Mouse (Mus musculus) megakaryocyte-erythroid progenitor cell, adult 5-6 weeks (primary cell): Measurements from ENCODE around the gene Plpp3. TPM values are rescaled to one million over a fixed set of nuclear protein-coding genes. Genes with fewer than 3 reads are reported as not detected.
"Not testable (repeated sequence)": the region's sequence is repeated elsewhere in the genome, so short reads cannot be mapped to it uniquely, and the experiment has no call there.

Experiments
- ATAC-seq: replicated peaks from 2 replicates; pipeline ENCODE4 v1.8.0; 2016; ENCODE audit warnings: mild to moderate bottlenecking, inconsistent platforms; ENCODE audit not compliant: severe bottlenecking, poor library complexity, low FRiP score, low TSS enrichment
- total RNA-seq, 2 experiments: library from RNA; stranded (forward) in 1 of 2; stranded (reverse) in 1 of 2; fragments of 200-1000, 215-1000 nt in 1 of 2; fragments of >200 nt in 1 of 2; fragmentation: Nextera tagmentation in 1 of 2; gene quantifications; 2 replicates each; pipeline ENCODE4 v1.2.3; 2014 to 2017

Plpp3 gene
- total RNA-seq, 2 experiments from 2014 or later: 0.94 TPM; not detected in 1

DNA sequence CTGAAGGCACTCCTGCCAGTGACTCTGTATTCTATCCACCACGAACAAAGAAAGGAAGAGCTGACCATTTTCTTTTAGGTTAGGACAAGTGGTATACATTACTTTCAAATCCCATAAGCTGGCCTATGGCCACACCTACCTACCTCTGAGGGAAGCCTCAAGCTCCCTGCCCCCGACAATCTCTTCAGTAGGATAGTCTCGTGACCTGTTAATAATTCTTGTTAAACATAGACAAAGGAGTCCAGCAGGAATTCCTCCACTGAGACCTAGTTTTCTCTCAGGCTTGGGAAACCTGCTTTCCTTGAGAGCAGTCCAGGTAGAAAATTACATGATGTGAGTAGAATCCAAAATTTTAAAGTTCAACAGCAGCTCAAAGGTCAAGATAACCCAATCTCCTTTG is 93.8 kb downstream of the Plpp3 start:
- ATAC-seq: no peak

DNA sequence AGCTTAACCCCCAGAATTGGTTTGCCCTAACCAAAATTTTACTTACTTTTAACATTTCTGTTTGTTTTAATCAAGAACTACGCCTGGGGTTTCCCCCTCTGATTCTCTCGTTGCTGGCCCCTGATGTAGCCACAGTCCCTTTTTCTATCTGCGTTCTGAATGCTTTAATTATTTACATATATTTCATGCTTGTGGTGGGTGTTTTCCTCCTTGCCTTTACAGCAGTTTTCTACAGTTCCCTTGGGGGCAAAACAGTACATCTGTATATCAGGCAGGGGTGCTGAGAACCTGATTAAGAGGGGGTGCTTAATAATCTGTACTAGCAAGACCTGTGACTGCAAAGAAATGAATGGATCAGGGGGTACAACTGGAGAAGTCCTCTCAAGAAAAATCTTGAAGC is 94.9 kb downstream of the Plpp3 start:
- no peak for ATAC-seq

DNA sequence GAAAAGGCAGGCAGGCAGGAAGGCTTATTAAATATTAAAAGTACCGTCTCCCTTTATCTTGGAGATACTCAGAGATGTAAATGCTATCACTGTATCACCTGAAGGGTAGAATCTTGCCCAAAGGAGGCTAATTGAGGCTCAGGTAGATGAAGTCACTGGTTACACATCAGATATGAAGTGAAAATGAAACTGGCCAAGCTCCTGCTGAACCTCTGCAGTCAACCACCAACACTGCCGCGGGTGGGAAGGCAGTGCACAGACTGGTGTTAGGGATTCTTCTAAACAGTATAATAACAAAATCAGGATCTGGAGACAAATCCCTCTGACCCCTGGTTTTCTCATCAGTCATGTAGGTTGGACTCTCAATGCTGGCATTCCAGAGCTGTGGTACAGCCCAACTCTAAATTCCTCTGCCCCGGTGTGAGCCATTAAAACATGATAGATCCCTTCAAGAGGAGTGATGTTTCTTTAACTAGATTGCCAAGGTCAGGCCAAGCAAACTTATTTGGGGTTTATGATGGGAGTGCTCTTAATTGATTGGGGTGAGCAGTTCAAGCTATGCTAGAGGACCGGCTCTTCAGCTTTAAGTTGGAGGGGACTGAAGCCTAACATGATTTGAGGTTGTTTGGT is 95.5 kb downstream of the Plpp3 start:
- ATAC-seq: no peak

DNA sequence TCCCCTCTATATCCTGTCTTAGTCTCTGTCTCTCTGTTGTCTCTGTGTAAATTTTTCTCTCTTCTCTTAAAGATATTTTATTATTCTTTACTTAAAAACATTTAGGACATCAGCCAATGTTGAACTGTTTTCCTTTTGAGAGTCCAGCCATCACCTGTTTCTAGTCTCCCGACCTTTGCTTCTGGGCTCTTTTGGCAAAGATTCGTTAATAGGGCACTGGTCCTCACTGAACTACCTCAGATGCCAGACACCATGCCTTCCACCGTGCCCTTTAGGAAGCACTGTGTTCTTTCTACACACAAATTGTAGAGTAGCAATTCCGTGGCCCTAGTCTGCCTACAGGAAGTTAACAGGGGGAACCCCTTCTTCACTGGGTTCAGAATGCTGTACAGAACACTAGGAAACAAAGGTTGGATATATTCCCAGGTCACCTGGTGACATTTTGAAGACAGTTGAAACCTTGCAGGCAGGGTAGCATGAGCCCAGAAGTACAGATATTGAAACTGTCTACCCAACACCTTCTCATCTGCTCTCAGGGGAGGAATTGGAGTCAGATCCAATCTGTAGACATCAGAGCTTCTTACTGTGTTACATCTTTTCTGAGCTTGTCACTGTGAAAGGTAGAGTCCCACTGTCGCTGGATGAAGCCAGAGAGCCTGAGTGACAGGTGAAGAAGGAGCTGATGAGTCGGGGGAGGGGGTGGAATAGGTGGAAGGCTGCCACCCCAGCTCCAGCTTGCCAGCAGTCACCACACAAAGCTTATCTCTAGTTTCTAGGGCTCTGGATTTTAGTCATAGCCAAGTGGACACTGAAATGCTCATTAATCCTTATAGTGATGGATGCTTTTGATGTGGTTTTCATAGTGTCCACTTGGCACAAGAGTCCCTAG is 96.5 kb downstream of the Plpp3 start:
- no peak for ATAC-seq

DNA sequence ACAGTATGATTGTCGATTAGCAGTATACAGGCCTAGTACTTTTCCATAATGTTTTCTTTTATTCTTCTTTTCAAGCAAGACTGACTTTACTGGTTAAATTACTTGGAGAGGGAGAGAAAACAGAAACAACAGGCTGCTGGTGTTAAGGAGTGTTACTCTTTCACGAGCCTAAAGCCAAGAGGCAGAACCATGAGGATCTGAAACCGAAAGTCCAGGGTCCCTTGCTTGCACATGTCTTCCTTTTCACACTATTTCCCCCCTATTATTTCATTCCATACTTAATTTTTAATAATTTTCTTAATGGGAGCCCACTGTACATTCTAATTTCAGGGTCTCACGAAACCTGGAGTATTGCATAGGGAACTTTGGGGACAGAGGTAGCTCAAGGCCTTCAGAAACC is 97.2 kb downstream of the Plpp3 start:
- no peak for ATAC-seq

DNA sequence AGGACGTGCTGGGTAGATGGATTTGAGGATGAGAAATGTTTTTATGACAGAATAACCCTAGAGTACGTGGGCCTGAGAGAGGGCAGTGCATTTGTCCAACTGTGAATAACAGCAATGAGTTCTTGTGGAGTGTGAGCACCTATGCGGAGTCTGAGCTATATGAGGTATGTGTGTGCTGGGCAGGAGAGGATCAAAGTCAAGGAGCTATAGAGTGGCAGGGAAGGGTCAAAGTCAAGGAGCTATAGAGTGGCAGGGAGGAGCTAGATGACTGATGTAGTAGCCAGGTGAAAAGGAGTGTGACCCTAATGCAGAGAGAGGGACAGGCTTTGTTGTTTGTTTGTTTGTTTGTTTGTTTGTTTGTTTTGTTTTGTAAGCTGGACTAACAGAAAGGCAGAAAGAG is 98.0 kb downstream of the Plpp3 start:
- no peak for ATAC-seq

DNA sequence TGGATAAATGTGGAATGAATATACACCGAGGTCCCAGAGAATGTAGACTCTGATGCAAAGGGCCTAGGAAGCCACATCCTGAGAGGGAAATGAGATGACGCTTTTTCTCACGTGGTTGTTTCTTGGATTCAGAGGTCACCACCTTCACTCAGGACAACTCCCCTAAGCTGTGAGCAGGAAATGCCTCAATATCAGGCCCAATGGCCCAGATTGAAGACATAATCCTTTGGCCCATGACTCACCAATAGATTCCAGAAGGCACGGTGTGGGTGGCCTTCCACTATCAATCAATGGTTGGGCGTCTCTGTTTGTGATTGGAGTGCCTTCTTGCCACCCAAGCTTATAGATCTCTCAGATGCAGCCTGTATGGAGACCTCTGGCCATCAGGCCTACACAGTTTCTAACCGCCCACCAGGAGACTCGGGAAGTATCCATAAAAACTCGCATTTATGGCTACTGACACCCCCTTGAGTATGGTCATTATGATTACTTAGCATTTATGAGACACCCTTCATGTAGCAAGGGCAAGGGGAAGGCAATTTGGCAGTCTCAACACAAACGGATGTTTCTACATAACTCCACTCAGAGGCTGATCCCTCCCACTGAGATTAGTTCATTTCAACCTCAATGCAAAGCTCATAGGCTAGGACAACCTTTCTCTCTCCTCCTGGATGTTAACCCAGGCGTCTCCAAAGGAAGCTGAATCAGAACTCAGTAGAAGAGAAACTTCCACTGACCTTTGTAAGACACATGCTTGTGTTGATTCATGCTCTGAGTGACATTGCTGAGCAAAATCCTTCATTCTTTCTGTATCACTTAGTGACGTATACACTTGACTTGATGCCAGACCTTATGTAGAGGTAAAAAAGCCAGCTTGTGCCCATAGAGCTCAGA is 100.8 kb downstream of the Plpp3 start:
- no peak for ATAC-seq

DNA sequence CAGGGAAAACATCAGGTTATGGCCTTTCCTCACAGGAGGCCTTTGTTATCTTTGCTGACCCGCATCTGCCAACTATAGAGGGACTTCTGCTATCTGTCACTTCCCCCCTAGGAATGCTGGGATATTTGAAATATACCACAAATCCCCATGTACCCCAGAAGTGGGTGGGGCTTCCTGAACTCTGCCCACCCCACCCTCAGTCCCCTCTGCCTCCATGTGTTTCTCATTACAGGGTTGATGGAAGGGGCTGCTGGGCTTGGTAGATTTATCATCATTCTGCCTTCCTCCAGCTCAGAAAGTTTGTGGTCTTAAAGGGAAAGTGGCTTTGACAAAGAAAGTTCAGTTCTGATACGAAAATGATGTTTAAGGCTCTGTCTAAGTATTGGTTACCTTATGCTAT is 103.2 kb downstream of the Plpp3 start:
- no peak for ATAC-seq

DNA sequence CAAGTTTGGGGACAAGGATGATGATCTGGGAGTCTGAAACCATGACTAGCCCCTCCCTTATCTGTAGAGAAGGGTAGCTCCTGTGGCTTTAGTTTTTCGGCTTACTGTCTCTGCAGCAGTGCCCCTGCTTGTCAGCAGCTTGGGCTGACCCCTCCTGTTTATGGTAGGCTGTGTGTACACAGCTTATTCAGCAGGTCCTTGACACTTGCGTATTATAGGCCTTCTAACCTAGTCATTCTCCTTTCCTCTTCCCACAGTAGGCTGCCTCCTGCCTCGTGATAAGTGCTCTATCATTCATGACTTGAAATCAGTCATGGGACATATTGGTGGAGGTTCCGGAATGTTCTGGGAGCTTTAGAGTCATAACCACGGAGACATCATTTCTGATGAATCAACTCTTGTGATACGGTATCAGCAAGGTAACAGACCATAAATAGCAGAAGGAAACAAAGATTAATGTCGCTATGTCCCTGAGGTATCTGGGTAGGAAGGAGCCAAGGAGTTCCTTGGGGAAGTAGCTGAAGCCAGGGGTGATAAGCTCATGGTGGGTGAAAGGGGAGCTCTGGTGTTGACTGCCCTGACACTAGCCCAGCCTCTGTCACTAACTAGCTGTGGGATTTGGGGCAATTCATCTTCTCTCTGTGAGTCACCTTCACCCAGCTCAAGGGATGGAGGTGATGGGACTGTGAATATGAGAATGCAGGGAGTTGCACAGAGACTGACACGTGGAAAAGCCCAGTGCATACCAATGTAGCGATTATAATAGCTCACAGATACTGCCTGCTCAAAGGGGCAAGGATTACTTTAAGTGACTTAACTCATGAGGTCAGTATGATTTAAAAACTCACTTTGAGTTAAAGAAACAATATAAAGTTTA is 104.0 kb downstream of the Plpp3 start:
- ATAC-seq: no peak

DNA sequence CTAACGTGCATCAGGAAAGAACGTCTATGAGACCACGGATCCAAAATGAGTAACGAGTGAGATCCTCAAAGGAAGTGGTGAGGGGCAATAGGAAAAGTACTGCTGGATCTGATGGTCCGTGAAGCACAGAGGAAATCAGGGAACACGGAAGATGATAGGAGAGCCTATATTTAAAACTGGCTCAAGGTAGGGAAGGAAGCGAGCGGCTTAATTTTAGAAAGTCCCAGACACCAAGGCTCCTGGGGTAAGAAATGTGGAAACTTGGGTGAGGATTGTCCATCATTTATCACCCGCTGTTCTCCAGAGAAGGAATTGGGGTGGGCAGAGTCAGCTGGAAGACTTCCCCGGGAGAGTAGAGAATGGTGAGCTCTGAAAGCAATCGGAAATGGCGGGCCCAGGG is 105.2 kb downstream of the Plpp3 start:
- ATAC-seq: no peak

DNA sequence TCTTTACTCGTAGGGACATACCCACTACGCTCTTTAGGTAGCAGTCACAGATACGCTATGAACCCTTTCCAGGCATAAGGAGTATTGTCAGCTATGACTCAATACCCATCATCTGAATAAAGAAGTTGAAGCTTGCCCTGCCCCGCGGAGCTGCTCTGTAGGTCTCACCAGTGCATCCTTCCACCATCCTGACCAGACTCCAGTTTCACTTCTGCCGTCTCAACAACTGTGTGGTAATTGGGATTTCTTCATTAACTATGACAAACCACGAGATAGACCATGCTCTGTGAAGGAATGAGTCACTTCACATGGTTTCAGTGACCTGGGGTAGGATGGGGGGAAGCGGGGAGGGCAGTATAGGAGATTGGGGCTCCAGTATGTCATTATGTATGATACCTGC is 106.5 kb downstream of the Plpp3 start:
- ATAC-seq: no peak

DNA sequence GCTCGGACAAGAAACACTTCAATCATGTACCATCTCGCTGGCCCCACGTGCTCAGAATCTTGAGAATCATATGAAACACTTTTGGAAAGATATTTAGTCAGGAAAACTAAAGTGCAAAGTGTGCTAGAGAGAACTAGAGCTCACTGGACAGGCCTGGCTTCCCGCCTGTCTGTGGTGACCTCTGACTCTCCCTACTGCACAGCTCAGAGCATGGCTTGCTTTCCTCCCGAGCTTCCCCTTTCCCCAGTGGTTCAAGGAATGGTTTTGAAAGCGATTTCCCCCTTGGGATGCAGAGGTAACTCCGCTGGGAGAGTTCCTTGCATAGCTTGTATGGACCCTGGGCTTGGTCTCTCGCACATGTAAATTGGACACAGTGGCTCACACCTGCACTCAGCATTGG is 107.9 kb downstream of the Plpp3 start:
- no peak for ATAC-seq

DNA sequence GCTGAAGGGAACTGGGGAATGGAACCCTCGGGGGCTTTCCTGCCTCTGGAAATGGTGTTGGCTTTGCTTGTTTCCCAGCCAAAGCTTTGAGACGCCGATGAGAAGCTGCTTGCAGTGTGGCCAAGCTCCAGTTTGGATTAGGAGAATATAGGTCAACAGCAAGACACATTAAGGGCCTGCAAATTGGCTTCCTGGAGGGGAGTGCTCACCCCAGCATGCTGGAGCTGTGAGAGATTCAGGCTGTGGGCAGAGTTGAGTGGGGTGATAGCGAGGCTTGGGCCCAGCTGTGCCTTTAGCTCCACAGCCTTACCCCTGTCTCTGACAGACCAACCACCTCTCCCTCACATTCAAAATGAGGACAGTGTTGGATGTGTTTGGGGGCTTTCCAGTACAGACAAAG is 108.5 kb downstream of the Plpp3 start:
- no peak for ATAC-seq

DNA sequence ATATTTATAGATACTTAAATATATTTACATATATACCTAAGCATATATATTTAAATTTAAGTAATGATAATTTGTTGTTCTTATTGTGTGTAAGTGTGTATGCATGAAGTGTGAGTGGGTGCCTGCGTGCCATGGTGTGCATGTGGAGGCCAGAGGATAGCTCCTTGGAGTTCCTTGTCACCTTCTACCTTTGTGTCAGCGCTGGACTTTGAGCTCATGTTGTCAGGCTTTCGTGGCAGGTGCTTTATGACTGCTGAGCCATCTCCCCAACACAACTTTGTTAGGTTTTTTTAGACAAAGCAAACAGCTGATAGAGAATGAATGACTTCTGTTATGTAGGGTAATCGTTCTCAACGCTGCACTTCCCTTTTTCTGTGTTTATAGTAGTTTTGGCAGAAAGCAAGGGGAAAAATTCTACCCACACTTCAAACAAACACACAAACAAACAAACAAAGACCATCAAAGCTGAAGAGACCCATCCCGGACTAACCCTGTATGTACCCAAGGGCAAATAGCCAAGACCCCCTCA is 111.1 kb downstream of the Plpp3 start:
- no peak for ATAC-seq

DNA sequence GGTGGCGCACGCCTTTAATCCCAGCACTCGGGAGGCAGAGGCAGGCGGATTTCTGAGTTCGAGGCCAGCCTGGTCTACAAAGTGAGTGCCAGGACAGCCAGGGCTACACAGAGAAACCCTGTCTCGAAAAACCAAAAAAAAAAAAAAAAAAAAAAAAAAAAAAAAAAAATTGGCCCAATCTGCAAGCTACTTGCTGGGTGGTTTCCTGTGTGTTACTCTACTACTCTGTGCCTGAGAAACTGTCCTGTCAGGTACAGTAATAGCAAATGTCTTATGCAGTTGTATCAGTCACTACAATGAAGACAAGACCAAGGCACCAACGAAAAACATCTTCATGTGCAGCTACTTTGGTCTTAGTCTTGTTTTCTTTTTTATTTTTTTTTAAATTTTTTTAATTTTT is 112.3 kb downstream of the Plpp3 start:
- not testable (repeated sequence) for ATAC-seq

DNA sequence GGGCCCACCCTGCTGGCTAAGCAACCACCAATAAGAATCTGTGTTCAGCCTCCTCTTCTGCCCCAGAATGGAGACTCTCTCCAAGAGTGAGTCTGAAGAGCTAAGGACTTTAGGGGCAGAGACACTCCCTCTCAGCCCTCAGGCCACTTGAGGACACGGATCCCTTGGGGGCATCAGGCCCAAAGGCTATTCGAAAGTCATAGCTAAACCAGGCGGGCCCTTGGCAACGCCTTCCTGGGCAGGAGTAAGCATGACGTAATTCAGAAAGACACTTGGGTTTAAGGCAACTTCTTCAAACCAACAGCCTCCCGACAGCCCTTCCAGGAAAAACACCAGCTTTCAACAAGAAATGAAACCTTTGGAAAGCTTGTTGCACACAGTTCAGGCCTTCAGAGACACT is 114.0 kb downstream of the Plpp3 start:
- no peak for ATAC-seq

DNA sequence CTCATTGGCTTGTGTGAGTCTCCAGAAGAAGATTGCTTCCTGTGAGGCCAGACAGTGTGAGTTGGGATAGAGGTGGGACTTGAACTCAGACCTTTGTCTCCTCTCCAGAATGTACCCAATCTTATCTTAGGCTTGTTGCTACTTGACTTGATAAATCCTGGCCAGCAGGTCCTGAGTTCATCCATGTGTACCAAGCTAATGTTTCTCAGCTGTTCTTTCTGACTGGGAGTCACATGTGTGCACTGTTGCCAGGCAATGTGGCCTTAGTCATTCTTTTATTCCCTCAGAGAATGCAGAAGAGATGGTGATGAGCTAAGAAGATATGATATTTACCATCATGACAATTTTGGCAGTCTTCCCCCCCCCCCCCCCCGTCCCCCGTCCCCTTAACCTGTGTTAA is 115.9 kb downstream of the Plpp3 start:
- no peak for ATAC-seq

DNA sequence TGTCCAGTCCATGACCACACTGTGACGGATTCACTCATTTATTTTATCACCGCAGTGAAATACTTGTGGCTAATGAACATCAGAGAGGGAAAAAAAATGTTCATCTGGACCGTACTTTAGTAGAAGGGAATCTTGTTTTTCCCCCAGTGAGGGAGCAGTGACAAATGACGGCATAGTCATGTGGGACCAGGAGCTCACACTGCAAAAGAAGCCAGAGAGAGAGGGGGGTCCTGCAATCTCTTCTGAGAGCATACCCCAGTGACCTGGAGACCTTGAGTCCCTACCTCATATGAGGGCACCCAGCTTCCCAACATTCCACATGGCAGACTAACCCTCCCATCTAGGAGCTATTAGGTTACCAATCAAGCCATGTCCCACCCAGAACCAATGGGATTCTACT is 116.3 kb downstream of the Plpp3 start:
- no peak for ATAC-seq

DNA sequence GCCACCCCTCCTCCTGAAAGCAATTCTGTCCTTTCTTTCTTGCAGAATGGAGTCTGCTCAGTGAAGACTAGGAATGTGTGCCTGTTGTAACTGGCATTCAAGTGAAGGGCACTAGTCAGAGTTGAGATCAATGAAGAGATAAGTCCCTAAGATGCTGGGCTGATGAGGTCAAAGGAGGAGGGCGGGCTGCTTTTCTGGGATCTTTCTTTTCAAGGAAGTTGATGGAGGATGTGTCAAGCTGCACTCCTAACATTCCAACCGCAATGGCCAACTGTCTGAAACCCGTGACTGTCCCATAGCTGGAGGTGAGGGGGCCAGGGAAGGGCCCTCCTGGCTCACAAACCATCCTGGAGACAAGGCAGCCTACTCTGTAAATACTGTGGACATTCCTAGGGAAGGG is 118.5 kb downstream of the Plpp3 start:
- ATAC-seq: no peak
